Mouse (Mus musculus) urinary bladder, postnatal 4 days (tissue): ENCODE data around the gene Syk.

Experiments used
- DNase-seq, 2 experiments: peaks; one replicate each; pipeline ENCODE4 v3.0.0; 2021 to 2022; ENCODE audit warnings: low spot score in 2 of 2

Gene Syk

GRCm38 (mm10) chr13:52566777-52567176, 16.2 kb upstream of the Syk start:
- no peak for DNase-seq

GRCm38 (mm10) chr13:52569194-52569769, 13.7 kb upstream of the Syk start:
- no peak for DNase-seq

GRCm38 (mm10) chr13:52570276-52570675, 12.7 kb upstream of the Syk start:
- DNase-seq = no peak

- no peak for DNase-seq
Measured at GRCm38 (mm10) chr13:52571591-52572384, 11.2 kb upstream of the Syk start.

GRCm38 (mm10) chr13:52572451-52573446, 10.2 kb upstream of the Syk start:
- no peak for DNase-seq

GRCm38 (mm10) chr13:52574311-52574710, 8.7 kb upstream of the Syk start:
- DNase-seq = no peak

GRCm38 (mm10) chr13:52575483-52575882, 7.5 kb upstream of the Syk start:
- no peak for DNase-seq

- DNase-seq = no peak
Measured at GRCm38 (mm10) chr13:52576021-52576614, 6.9 kb upstream of the Syk start.

GRCm38 (mm10) chr13:52576841-52577240, 6.1 kb upstream of the Syk start:
- DNase-seq = no peak

- no peak for DNase-seq
Measured at GRCm38 (mm10) chr13:52577326-52577920, 5.5 kb upstream of the Syk start.

GRCm38 (mm10) chr13:52577939-52578338, 5.0 kb upstream of the Syk start:
- no peak for DNase-seq

GRCm38 (mm10) chr13:52578776-52579175, 4.2 kb upstream of the Syk start:
- no peak for DNase-seq

- no peak for DNase-seq
Measured at GRCm38 (mm10) chr13:52582506-52582877, 481 bp upstream of the Syk start.

GRCm38 (mm10) chr13:52583943-52584562, 1.1 kb downstream of the Syk start:
- no peak for DNase-seq

GRCm38 (mm10) chr13:52584654-52585455, 1.9 kb downstream of the Syk start:
- DNase-seq = no peak

- DNase-seq = no peak
Measured at GRCm38 (mm10) chr13:52587761-52588160, 4.8 kb downstream of the Syk start.

GRCm38 (mm10) chr13:52589043-52589442, 6.1 kb downstream of the Syk start:
- no peak for DNase-seq

- no peak for DNase-seq
Measured at GRCm38 (mm10) chr13:52591831-52592230, 8.9 kb downstream of the Syk start.

GRCm38 (mm10) chr13:52596692-52597091, 13.7 kb downstream of the Syk start:
- DNase-seq = no peak

- no peak for DNase-seq
Measured at GRCm38 (mm10) chr13:52597092-52597678, 14.2 kb downstream of the Syk start.
